Mouse (Mus musculus) regulatory T cell (primary cell): ENCODE results near the gene Fkbp14.

ENCODE experiments used
- in situ Hi-C: fragments of 300-600 bp; cut with MboI, MseI; formaldehyde crosslinking; loops from one replicate; pipeline ENCODE4 v1.15.1; 2025; ENCODE audit warnings: high pct_unique_total_duplicates

The Fkbp14 gene

DNA sequence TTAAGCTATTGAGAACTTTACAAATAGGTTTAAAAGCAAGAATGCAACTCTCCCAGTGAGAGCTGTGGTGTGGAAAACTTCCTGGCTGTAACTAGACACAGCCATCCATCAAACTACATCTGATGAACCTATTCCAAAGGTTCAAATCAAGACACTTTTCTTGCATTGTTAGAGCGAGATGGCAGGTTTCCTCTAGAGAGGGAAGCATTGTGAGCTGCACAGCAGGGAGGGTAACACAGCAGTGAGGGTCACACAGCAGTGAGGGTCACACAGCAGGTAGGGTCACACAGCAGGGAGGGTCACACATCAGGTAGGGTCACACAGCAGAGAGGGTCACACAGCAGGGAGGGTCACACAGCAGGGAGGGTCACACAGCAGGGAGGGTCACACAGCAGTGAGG lies 8.9 kb downstream of the Fkbp14 start:
- in situ Hi-C loops, result no loop called here

DNA sequence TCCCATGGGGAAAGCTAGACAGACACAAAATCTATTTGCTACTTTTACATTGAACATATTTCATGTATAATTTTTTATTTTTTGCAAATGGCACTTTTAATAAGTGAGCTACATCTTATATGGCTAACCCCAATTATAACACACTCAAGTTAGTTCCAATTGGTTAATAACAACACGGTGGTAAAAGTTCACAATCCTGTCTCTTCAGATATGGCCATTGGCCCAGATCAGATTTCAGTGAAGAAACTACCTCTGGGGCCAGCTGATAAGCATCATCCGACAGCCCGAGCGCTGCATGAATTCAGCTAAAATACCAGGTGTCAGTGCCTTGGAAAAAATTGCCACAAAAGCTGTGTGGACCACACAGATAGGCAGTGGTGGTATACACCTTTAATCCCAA lies 9.4 kb downstream of the Fkbp14 start:
- in situ Hi-C loops, result no loop called here

DNA sequence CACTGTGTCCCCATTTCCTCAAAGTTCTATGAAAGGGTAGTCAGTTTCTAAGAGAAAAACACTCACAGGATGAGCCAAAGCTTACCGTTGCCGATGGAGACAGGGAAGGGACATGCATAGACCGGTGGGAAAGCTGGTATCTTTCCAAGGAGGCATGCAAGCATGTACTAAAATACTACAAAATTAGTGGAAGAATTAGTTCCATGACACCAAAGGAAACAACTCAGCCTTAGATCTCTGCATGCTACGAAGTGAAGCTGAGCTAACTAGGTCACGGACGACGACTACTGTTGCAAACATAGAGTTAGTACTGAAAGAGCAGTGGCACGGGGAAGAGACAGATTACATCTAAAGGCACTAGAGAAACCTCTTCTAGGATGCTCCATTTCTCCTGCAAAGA lies 10.2 kb downstream of the Fkbp14 start:
- in situ Hi-C loops, result no loop called here

DNA sequence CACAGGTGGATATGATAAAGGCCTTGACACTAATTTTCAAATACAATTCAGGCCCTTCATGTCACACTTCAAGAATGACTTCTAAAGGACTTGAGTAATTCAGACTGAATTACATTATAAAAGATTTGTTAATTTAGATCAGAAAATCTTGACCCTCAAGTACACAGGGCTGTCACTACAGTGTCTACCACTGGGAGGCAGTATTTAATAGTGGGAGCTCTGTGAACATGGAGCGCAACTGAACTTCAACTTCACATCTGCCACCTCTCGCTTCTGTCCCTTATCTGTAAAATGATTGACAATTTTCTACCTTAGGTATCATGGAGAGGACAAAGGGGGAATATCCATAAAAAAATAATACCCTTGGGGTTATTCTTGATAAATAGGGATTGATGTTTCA lies 10.9 kb downstream of the Fkbp14 start:
- in situ Hi-C loops, result no loop called here

DNA sequence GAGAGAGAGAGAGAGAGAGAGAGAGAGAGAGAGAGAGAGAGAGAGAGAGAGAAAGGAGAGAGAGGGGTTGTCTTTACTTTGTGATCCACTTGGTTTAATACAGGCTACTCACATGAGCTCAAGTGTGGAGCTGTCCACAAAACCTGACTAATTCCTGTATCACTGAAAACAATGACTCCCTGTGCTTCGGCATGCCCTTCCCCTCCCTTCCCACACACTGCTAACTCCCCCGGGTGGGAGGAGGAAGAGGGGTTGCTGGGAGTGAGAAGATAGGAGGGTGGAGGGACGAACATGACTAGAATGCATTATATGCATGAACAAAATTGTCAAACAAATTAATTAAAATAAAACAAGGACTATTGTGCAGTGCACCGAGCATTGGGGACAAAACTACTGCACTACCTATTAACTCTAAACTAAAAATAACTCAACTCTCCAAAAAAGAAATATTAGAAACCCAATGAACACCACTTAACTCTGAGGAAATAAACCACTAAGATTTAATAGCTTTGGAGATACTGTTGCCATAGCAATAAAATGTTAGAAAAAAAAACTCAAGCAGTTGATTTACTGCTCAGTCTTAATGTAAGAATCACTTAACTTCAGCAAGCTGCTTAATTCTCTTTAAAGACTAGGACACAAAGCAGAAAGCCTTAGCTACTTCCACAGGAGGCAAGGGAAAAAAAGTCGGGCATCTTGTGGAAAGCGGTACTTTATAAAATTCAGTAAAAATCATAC lies 23.7 kb downstream of the Fkbp14 start:
- in situ Hi-C loops, result no loop called here

DNA sequence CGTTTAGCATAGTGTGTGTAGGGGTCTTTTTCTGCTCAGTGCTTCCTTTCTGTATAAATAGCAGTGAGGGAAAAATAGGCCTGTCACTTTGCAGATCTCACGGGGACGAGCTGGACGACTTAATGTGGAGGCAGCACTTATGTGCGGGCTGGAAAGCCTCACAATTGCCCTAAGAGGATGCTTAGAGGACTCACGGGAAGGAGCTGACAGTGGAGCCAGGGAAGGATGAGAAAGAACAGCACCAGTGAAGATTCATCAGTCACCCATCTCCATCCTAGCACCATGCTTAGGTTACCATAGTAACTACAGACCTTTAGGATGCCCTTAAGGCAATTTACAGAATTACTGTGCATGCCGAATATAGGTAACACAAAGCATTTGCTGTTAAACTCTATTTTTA lies 27.3 kb downstream of the Fkbp14 start:
- in situ Hi-C loops, result no loop called here

DNA sequence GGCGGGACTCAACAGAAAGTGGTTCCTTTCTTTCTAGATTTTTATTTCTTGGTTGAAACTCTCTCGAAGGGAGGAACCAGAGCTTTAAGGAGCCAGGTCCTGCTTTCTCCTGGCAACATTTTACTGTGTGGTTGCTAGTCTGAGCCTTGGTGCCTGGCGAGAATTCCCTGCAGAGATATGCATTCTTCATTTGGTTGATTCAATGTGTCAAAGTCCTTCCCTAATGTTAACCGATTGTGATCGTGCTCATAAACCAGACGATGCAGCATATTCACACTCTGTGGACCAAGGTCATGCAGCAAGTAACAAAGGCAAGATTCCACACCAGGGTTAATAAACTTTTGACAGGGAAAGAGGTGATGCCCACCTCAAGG lies 30.6 kb downstream of the Fkbp14 start:
- in situ Hi-C loops, result no loop called here

DNA sequence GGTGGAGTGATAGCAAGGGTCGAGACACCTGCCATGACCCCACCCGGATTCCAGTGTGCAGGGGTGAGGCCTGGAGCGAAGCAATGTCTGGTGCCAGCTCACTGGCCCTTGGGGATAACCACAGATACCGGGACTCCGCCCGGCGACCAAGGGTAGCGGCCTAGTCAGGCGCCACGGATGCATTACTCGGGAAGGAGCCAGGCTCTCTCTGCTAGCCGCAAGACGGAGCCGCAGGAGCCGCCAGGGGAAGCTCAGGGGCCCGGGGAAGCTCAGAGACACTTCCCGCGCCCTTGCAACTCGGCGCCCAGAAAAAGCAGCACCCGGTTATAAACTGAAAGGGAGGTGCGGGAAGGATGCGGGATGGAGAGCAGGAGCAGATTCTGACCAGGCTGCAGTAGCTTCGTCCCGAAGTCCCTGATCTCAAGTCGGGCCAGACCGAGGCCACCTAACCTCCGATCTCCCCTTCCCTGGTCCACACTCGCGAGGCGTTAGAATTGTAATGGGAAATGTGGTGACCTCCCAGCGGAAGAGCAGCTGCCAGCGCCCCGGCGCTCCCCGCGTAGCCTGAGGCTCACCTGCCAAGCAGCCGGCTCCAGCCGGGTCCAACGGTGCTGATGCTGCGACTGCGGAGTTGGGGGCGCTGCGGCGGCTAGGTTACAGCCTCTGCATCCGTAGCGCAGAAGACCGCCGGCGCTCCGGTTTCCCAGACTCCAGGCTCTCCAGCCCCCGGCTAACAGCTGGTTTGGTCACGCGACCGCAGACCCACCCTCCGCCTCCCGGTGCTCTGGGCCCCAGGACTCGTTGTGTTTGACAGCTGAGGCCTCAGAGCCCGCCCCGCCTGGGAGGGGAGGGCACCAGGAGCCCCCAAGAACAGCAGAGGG lies 31.2 kb downstream of the Fkbp14 start, which contains the start of gene Scrn1:
TSS of gene Scrn1 (minus strand) at position 825 of the 881 bp plus-strand sequence.
- in situ Hi-C loops, result no loop called here

DNA sequence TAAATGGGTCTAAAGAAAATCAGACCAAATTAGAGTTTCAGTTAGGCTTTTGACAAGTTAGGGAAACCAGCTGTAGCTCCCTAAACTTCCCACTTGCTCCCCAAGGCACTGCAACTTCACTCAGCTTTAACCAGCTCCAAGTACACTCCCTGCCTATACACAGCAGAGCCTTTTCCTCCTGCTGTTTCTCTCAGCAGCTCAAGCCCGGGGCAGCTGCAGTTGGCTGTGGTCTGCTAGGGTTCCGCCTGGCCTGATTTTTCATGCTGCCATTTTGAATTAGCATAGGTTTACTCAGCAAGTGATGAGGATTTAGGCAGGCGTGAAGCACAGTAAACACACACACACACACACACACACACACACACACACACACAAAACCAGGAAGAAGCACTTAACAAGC lies 32.1 kb downstream of the Fkbp14 start:
- in situ Hi-C loops, result no loop called here

DNA sequence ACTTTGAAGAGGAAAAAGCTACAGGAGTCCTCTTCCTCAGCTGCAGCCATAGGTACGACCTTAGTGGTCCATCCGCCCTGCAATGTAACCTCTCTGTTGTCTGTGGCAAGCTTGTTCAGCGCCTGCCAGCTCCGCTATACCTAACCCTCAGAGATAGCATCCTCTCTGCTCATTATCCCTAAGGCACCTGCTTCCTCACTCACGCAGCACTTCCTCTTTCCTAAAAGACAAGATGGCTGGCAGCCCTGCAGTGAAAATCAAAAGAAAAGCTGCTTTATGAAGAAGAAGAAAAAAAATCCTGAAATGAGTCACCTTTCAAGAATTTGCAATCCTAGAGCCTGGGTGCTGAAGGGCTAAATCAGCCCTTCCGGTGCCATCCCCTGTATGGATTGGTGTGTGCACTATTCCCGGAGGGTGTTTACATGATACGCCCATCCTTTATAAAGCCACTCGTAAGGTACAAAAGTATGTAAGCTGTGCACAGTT lies 32.6 kb downstream of the Fkbp14 start:
- in situ Hi-C loops, result no loop called here

DNA sequence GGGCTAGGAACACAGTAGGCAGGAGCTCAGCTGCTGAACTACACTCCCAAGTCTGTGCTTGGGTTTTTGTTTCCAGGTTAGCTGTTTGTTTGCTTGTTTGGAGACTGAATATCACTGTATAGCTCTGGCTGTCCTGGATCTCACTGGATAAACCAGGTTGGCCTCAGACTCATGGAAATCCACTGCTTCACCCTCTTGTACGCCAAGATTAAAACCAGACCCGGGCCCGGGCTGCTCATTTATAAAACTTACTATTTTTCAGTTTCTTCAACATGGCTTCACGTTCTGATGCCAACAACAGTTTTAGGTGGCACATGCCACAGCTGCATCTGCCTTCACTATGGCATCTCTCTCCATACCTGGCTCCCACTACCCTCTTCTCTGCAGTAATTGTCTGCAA lies 33.5 kb downstream of the Fkbp14 start:
- in situ Hi-C loops, result no loop called here

DNA sequence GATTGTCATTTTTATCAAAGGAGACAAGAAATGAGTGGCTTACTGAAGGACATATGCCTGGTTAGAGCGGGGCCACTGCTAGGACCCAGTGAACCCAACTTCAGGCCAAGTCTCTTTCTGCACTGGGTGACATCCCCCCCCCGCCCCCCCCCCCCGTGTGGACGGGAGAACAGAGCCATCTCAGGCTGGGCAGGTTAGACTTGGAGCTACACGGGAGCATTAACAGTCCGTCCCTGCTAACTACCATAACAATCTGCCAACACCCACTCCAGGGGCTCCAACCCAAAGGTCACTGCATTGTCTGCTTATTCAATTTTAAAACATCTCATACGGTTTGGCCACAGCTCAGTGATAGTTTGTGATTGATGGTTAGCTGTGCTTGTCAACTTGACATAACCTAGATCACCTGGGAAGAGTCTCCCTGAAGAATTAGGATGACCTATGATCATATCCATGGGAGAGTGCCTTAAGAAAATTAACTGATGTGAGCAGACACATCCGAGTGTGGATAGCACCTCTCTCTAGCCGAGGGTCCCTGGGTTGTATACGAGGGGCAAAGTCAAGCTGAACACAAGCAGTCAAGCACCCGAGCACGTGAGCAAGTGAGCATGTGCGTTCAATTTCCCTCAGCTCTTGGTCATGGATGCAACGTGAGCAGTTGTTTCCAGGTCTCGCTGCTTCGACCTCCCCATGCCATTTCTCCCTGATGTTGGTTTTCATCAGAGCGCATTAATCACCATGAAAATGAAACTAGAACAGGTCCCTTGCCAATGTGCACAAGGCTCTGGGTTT lies 34.9 kb downstream of the Fkbp14 start:
- in situ Hi-C loops, result no loop called here

DNA sequence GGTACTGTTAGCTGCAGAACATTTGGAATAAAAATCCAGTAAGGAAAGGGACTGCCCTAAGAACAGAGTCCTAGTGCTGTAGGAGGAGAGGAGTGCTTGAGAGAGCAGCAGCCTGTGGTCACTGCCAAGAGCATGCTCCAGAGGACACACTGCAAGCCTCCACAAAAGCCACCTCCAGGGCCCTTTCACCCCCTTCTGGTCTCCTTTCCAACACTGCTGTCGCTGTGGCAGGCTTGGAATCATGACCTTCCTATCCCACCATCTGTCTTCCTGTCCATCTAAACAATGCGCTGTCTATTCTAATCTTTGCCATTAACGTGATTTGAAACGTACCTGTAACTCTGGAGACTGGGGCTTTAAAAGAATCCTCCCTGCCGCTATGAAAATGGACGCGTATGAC lies 38.6 kb downstream of the Fkbp14 start:
- in situ Hi-C loops, result no loop called here

DNA sequence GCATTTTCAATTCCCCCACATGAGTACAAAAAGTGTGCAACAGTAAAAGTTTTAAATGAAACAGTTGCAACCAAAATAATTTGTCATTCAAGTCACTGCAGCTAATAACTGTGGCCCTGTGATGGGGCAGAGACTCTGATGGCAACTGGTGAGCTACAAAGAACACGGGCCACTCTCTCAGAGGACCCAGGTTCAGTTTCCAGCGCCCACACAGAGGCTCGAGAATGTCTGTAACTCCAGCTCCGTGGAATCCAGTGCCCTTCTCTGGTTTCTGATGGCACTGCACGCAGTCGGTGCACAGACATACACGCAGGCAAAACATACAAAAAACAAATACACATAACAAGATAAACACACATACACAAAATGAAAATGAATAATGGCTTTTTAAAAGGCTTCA lies 39.4 kb downstream of the Fkbp14 start:
- in situ Hi-C loops, result no loop called here

DNA sequence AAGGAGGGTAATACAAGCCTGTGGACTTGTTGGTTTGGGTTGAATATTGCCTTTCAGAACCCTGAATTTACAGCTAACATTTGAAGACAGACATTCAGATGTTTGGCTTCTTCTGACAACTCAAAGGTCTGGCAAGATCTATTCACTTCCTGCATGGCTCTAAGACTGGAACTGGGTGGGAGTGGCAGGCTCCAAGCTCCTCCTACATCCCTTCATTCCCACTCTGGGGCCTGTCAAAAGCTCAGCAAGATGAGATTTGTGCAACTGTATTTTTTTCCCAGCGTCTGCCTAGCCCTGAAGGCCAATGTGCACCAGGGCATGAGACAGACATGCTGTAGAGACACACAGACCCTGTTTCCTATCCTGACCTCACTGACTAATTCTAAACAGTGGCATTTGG lies 41.3 kb downstream of the Fkbp14 start:
- in situ Hi-C loops, result no loop called here

DNA sequence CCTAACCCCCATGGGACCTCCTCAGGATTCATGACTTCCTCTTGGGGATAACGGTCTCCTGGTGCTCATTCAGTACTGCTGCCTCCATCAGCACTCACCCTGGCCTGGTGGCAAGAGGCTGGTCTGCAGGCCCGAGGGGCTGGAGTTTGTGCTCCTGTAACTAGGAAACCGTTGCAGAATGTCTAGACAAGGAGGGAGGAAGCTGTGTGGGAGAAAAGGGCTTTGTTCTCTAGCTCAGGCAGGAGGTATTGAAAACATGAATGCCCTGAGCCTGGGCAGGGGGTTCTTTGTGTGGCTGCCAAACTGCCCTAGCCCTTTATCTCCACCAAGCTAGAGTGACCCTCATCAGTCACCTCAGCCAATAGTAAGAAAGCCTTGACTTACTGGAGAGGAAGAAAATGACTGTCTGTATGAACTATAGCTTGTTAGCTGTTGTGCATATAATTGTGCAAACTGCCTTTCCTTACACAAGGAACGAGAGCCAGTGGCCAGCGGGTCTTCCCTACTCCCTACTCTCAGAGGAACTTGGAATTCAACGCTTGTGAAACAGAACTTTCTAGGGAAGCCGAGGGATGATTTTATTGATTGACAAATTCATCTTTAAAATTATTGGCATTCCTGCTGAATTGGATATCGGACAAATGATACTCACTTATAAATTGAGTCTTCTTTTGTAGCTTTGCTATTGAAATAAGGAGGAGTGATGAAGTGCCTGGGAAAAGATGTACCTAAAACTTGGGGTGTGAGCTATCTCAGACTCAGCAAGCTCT lies 42.6 kb downstream of the Fkbp14 start:
- in situ Hi-C loops, result no loop called here

DNA sequence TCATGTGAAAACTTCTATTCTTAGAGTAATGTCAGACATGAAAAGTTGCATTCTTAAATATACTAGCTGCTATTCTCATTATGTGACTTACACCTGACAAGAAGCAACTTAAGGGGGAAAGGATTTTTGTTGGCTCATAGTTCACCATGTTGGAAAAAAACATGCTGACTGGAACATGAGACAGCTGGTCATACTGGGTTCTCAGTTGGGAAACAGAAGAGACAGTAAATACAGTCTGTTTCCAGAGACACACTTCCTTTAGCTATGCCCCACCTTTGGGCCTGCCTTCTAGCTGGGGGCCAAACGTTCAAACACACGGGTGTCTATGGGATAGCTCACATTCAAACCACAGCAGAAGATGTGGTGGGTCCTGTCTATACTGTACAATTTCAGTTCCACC lies 43.5 kb downstream of the Fkbp14 start:
- in situ Hi-C loops, result no loop called here

DNA sequence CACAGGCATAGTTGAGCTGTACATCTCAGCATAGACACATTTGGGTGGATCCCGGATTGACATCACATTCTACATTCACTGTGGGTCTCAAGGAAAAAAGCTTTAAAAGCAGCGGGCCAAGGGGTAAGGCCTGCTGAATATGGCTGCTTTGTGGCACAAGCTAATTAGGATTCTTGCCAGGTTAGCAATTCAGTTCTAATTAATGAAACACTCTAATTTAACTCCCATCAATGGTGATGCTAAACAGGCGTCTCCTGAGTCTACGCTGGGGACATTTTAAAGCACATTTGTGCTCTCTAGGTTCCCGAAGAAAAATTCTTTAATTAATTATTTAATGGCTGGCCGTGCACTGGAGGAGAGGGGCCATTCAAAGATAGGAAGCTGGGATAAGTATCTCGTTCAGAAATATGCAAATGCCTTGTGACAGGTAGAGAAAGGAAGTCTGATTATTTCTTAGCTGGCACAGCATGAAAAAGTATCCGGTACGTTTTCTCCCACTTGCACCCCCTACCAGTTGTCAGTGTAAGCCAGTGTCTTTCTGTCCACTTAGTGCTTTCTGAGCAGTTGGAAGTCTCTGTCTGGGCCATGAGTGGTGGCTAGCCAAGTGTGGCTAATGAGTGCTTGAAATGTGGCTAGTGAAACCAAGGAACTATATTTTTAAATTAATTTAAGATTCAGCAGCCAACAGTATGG lies 44.2 kb downstream of the Fkbp14 start:
- in situ Hi-C loops, result no loop called here

DNA sequence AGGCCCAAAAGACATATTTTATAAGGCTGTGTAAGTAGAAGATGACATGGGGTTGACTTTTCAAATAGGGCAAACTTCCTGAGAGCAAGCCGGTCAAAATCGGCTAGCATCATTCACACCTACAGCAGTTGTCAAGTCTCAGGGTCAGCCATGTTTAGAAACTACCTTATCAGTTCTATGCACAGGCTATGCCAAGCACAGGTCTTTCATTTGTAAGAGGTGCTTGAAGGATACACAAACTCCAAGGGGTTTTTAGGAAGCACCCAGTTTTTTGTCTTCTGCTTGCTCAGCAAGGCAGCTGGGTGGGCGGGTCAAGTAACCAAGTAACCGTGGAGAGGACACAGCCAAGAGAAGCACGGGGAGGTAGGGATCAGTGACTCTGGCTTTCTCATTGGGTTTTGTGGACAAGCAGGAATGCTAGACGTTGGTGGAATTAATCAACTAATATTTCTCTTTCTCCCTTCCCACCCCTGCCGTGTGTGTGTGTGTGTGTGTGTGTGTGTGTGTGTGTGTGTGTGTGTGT lies 46.2 kb downstream of the Fkbp14 start:
- in situ Hi-C loops, result no loop called here

DNA sequence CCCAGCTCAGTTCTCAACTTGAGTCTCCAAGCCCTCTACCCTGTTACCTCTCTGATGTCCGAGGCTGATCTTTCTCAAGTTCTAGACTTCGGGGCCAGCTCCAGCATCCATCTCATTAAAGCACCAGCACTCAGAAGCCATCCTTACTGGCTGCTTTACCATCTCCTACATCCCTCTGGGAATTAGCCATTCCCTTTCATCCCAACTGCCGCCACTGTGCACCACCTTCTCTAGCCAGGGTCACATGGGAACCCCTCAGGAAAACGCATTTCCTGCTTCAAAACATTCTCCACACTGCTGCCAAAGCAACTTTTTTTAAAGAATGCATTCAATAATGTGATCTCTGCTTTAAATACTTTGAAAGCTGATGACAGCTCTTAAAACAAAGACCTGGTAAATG lies 47.8 kb downstream of the Fkbp14 start:
- in situ Hi-C loops, result no loop called here
